Mouse (Mus musculus): ENCODE results near the gene Cd19.

Cd19 gene

DNA sequence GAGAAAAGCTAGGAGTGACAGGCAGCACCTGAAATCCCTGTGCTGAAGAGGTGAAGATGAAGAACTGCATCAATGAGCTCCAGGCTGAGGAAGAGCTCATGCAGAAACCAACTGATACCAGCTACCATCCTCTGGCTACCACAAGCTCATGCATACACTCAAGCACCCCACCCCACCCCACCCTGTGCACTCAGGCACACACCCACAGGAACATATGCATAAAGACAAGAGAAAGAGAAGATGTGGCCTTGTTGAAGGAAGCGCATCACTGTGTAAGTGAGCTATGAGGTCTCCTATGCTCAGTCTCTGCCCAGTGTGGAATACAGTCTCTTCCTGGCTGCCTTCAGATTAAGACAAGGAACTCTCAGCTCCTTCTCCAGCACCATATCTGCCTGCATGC is 26.5 kb downstream of the Cd19 start:
- no peak for DNase-seq (ENCODE audit: low read depth, low spot score)

DNA sequence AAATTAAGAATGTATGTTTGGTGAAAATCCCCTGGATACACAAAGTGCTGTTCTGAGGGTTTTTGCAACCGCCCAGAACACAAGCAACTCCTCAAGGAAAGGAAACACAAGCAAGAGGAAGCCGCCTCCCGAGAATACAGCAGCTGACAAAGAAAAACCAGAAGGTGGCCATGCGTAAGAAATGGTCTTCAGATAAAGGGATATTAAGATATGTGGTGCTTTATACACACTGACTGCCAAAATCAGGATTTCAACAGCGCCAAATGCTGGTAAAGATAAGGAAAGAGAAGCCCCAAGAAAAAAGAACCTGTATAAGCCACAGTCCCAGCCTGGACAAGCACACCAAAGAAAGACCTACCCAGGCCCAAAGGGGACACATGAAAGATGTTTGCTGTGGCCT is 31.1 kb downstream of the Cd19 start:
- no peak for DNase-seq (ENCODE audit: low read depth, low spot score)

GRCm38 (mm10) chr7:126377278-126378158 is 37.2 kb downstream of the Cd19 start, which contains the start of gene Spns1:
TSS of gene Spns1 (minus strand) at chr7:126377450.
- DNase-seq (ENCODE audit: low read depth, low spot score), result peak; percentile 96

- DNase-seq (ENCODE audit: low read depth, low spot score), result no peak
Observed at GRCm38 (mm10) chr7:126376903-126377277, 37.8 kb downstream of the Cd19 start.

- no peak for DNase-seq (ENCODE audit: low read depth, low spot score)
Observed at GRCm38 (mm10) chr7:126375012-126375411, 39.7 kb downstream of the Cd19 start.

DNA sequence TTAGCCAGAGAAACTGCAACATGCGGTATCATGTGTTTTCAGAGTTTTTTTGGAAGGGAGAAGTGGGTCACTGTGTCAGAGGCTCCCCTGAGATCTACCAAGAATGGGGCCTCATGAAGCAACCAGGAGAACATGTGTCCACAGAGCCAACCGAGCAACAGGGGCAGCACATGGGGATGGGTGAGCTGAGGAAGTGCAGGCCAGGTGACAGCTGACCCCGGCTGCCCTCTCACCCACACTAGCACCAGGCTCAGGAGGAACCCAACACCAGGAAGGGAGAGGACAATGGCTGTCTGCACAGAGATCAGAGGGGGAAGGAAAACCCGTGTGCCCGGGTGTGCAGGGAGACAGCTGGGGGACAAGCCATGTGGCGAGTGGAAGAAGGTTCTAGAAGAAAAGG is 40.2 kb downstream of the Cd19 start:
- no peak for DNase-seq (ENCODE audit: low read depth, low spot score)

DNA sequence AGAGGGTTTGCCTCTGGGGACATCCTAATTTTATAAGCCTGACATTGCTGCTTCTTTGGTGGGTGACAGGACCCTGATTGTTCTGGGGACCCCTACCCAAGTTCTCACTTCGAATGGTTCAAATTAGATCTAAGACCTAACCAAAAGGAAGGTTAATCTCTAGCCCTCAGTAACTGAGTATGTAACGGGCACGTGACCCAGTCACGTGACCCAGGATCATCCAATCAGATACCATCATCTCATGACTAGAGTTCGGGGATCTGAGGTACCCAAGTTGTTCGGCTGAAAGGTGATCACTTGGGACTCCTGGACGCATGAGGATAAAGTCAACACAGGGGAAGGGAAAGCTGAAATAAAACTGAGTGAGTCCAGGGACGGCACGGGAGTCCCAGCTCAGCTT is 41.7 kb downstream of the Cd19 start:
- DNase-seq (ENCODE audit: low read depth, low spot score), result no peak

DNA sequence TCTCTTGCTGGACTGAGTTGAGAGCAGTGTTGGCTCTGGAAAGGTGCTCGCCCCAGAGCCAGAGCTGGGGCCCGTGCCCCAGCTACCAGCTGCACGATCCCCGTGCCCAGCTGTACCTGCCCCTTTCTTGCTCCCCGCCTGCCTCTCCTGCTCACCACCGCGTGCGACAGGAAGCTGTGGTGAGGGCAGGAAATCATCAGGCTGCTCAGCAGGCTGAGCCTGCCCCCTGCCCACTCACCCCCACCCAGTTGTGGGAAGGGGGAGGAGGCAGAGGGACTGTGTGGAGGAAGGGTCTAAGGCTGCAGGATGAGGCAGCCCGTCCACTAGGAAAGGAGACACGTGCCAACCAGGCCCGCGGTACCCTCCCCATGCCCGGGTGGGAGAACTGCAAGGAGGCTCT is 45.3 kb downstream of the Cd19 start, which contains the start of gene Lat:
Lat (minus strand) TSS at position 178 of the 400 bp plus-strand sequence.
- no peak for DNase-seq (ENCODE audit: low read depth, low spot score)

- DNase-seq (ENCODE audit: low read depth, low spot score), result no peak
Observed at GRCm38 (mm10) chr7:126368367-126368766, 46.3 kb downstream of the Cd19 start.

- no peak for DNase-seq (ENCODE audit: low read depth, low spot score)
Observed at GRCm38 (mm10) chr7:126367636-126368035, 47.1 kb downstream of the Cd19 start.

DNA sequence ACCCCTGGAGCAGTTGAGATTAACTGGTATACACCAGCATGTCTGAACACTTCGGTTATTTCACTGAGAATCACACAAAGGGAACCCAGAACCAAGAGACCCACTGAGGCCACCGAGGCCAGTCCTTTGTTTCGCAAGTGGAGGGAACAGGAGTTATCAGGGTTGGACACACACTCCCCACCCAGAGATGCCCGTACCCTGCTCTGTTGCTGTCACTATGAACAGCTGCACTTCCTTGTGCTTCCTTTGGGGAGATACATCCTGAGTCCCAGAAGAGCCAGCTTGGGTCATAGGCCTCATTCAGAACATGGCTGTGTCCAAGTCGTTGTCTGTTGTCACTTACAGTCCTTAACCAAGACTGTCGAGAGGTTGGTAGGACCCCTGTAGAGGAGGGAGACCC is 51.7 kb downstream of the Cd19 start:
- DNase-seq (ENCODE audit: low read depth, low spot score), result no peak

DNA sequence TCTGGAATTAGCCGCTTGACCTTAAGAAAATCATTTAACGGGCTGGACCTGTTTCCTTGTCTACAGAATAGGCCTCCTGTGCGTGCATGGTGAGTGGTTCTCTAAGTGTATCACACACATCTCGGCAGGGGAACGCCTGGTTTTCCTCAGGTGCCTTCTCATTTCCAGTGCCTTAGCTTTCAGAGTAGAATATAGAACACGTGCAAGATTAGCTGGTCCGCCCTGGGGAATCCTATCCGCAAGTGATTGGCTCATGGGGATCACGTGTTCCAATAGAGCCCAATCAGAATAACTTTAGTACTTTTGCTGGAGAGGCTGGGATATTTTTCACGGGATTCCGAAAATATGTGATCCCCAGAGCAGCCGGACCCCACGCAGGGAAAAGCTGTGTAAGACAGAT is 55.6 kb downstream of the Cd19 start:
- DNase-seq (ENCODE audit: low read depth, low spot score), result no peak
